Mouse (Mus musculus) CD4-positive, CD25-positive, alpha-beta regulatory T cell, adult 2 months (primary cell): ENCODE measurements at regions not wholly inside any gene's neighbourhood (a gene's known extent, or its start where the extent isn't known, plus 50 kb on each side); places are given as distances from the start of the nearest gene placed in this dataset.
A peak's percentile ranks its signal among the peaks of the same experiment; 100 is the strongest.

Experiments
- DNase-seq: peaks from one replicate; pipeline ENCODE4 v3.0.0-alpha.2; 2012; ENCODE audit warnings: low read depth, low spot score

GRCm38 (mm10) chr2:142964340-142964739, 63.0 kb upstream of the Kif16b start:
- no peak for DNase-seq

GRCm38 (mm10) chr2:142967250-142967649, 65.9 kb upstream of the Kif16b start:
- peak; percentile 68 for DNase-seq

GRCm38 (mm10) chr2:142980771-142981170, 79.4 kb upstream of the Kif16b start:
- no peak for DNase-seq

- DNase-seq: no peak
These were observed 74.1 kb upstream of the Snrpb2 start for GRCm38 (mm10) chr2:142988691-142989090.

- DNase-seq: no peak
These were observed 66.8 kb upstream of the Snrpb2 start for GRCm38 (mm10) chr2:142996088-142996487.

- no peak for DNase-seq
These were observed 60.0 kb upstream of the Snrpb2 start for GRCm38 (mm10) chr2:143002874-143003273.

GRCm38 (mm10) chr2:143003341-143003740, 59.5 kb upstream of the Snrpb2 start:
- DNase-seq: no peak

- no peak for DNase-seq
These were observed 51.5 kb upstream of the Snrpb2 start for GRCm38 (mm10) chr2:143011380-143011779.
